Mouse (Mus musculus): ENCODE data around the gene Magi1. TPM values are rescaled to one million over a fixed set of nuclear protein-coding genes. Genes with fewer than 3 reads are reported as not detected.

Gene Magi1
- total and polyA plus RNA-seq, 3 experiments = not detected

DNA sequence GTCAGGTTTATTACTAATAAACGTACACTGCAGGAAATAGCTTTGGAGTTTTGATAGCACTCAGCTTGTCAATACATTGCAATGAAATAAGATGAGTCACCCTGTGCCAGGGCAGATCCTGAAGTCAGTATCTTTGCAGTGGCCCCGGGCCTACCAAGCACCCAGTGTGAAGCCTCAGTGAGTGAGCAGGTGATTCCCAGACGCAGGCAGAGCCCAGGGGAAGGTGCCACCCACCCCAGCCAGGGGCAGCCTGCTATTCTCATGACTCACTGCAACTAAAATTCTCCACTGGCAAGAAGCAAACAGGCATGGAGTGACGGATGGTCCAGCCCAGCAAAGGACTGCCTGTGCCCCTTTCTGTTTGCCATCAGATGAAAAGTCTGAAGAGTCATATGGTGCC is 347.9 kb downstream of the Magi1 start:
- no peak for DNase-seq (ENCODE audit: extremely low read depth)
- in situ Hi-C loops (cut with MboI; ENCODE audit: low pct_ligation_motif_present, low pct_unique_long_range_greater_than_20kb, low sequenced_read_pairs) = no loop called here
- Histone ChIP-seq H3K9ac (ENCODE audit: insufficient read depth, low read depth) (no peak overlapping the region), H3K27ac (ENCODE audit: insufficient read depth, low read depth) (no peak overlapping the region), H3K4me2 (ENCODE audit: insufficient read depth, low read depth, poor library complexity, severe bottlenecking) (no peak overlapping the region), H3K79me2 (replicated peaks; ENCODE audit: control insufficient read depth, extremely low read depth, insufficient read depth, poor library complexity, severe bottlenecking) (no peaks in the 10 kb centered on the region), H3K4me1 (ENCODE audit: control insufficient read depth in 1 of 2, insufficient read depth in 2 of 2) (no peaks in the 10 kb centered on the region), H3K36me3 (replicated peaks in 1 of 2; ENCODE audit: control insufficient read depth in 1 of 2, insufficient read depth in 1 of 2, low read length in 1 of 2) (no peaks in the 10 kb centered on the region), H3K9me3 (replicated peaks; ENCODE audit: low read length) (peaks cover 76% of the 10 kb centered on the region), H3K4me3 (replicated peaks in 1 of 3; ENCODE audit: low read depth in 2 of 3, low read length in 2 of 3, poor library complexity in 1 of 3) (no peak overlapping the region), H3K27me3 (replicated peaks) (no peaks in the 10 kb centered on the region)
- TF ChIP-seq MEF2A (IDR thresholded peaks at IDR 0.05; ENCODE audit: borderline replicate concordance, low read depth, low read length) (no peak), UBTF (IDR thresholded peaks at IDR 0.05; ENCODE audit: low read depth, low read length) (no peak), JUN (IDR thresholded peaks at IDR 0.05; ENCODE audit: insufficient read depth, low read depth, low read length) (no peak), KAT2A (IDR thresholded peaks at IDR 0.05; ENCODE audit: insufficient replicate concordance, low read length) (no peak), RCOR1 (conservative IDR thresholded peaks at IDR 0.05; ENCODE audit: low read depth, low read length) (no peak), CTCF (conservative IDR thresholded peaks at IDR 0.05 in 1 of 2, IDR thresholded peaks at IDR 0.05 in 1 of 2; ENCODE audit: low read depth in 2 of 2, low read length in 2 of 2) (no peak), POLR2A (IDR thresholded peaks at IDR 0.05; ENCODE audit: low read depth, low read length) (no peak), MXI1 (IDR thresholded peaks at IDR 0.05; ENCODE audit: low read depth, low read length) (no peak), RAD21 (IDR thresholded peaks at IDR 0.05; ENCODE audit: low read depth, low read length) (no peak), NELFE (IDR thresholded peaks at IDR 0.05; ENCODE audit: low read depth, low read length) (no peak), ELF1 (IDR thresholded peaks at IDR 0.05; ENCODE audit: low read depth, low read length) (no peak), BHLHE40 (IDR thresholded peaks at IDR 0.05; ENCODE audit: low read depth, low read length) (no peak), SIN3A (IDR thresholded peaks at IDR 0.05; ENCODE audit: low read length) (no peak)
- dilution Hi-C loops (cut with MboI; ENCODE audit: extremely low pct_ligation_motif_present, extremely low pct_unique_long_range_greater_than_20kb, low sequenced_read_pairs) = no loop called here

DNA sequence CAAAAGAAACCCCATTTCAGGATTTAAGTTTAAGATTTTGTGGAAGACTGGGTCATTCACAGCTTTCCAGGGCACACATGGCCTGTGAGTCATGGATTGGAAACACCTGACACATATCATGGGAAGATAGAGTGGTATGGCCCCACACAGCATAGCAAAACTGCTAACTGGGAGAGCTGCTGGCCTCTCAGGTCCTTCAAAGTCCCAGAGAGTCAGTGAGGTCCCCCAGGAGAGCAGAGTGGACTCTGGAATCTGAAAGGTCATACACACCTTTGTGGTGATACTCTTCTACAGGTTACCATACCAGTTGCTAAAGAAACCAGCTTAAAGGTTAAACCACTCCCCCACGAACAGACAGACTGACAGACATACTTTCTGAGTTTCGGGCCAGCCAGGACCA is 349.0 kb downstream of the Magi1 start:
- dilution Hi-C loops (cut with MboI; ENCODE audit: extremely low pct_ligation_motif_present, extremely low pct_unique_long_range_greater_than_20kb, low sequenced_read_pairs) (no loop called here), in situ Hi-C loops (cut with MboI; ENCODE audit: low pct_ligation_motif_present, low pct_unique_long_range_greater_than_20kb, low sequenced_read_pairs) (no loop called here)
- H3K4me1 ChIP-seq (ENCODE audit: control insufficient read depth in 1 of 2, insufficient read depth in 2 of 2) = no peaks in the 10 kb centered on the region
- peaks cover 68% of the 10 kb centered on the region for H3K9me3 ChIP-seq (replicated peaks; ENCODE audit: low read length)
- H3K36me3 ChIP-seq (replicated peaks in 1 of 2; ENCODE audit: control insufficient read depth in 1 of 2, insufficient read depth in 1 of 2, low read length in 1 of 2) = no peaks in the 10 kb centered on the region
- TF ChIP-seq RCOR1 (conservative IDR thresholded peaks at IDR 0.05; ENCODE audit: low read depth, low read length) (no peak), JUN (IDR thresholded peaks at IDR 0.05; ENCODE audit: insufficient read depth, low read depth, low read length) (no peak), ETS1 (conservative IDR thresholded peaks at IDR 0.05; ENCODE audit: low read depth, low read length) (no peak), CHD2 (IDR thresholded peaks at IDR 0.05; ENCODE audit: low read length) (no peak), ZC3H11A (IDR thresholded peaks at IDR 0.05; ENCODE audit: low read depth, low read length) (no peak), MAFK (IDR thresholded peaks at IDR 0.05; ENCODE audit: insufficient replicate concordance, low read length) (no peak), MYC (IDR thresholded peaks at IDR 0.05; ENCODE audit: low read depth, low read length) (no peak), USF2 (conservative IDR thresholded peaks at IDR 0.05; ENCODE audit: low read depth, low read length) (no peak), TBP (conservative IDR thresholded peaks at IDR 0.05; ENCODE audit: low read depth, low read length) (no peak), JUND (conservative IDR thresholded peaks at IDR 0.05; ENCODE audit: low read depth, low read length) (no peak), KAT2A (IDR thresholded peaks at IDR 0.05; ENCODE audit: insufficient replicate concordance, low read length) (no peak), CTCF (conservative IDR thresholded peaks at IDR 0.05 in 1 of 2, IDR thresholded peaks at IDR 0.05 in 1 of 2; ENCODE audit: low read depth in 2 of 2, low read length in 2 of 2) (no peak), MXI1 (IDR thresholded peaks at IDR 0.05; ENCODE audit: low read depth, low read length) (no peak), ZMIZ1 (IDR thresholded peaks at IDR 0.05; ENCODE audit: low read depth, low read length) (no peak), PAX5 (IDR thresholded peaks at IDR 0.05; ENCODE audit: low read length) (no peak), SMC3 (IDR thresholded peaks at IDR 0.05; ENCODE audit: low read depth, low read length) (no peak), EP300 (IDR thresholded peaks at IDR 0.05; ENCODE audit: low read length) (no peak), IRF4 (IDR thresholded peaks at IDR 0.05; ENCODE audit: low read depth, low read length) (no peak), TCF12 (IDR thresholded peaks at IDR 0.05; ENCODE audit: low read depth, low read length) (no peak), HCFC1 (IDR thresholded peaks at IDR 0.05; ENCODE audit: low read depth, low read length) (no peak)
- no peak for DNase-seq (ENCODE audit: extremely low read depth)
- H3K27me3 ChIP-seq (replicated peaks) = no peaks in the 10 kb centered on the region
- H3K79me2 ChIP-seq (replicated peaks; ENCODE audit: control insufficient read depth, extremely low read depth, insufficient read depth, poor library complexity, severe bottlenecking) = no peaks in the 10 kb centered on the region
- H3K4me2 ChIP-seq (ENCODE audit: insufficient read depth, low read depth, poor library complexity, severe bottlenecking) = no peak overlapping the region
- no peak overlapping the region for H3K4me3 ChIP-seq (replicated peaks in 1 of 3; ENCODE audit: low read depth in 2 of 3, low read length in 2 of 3, poor library complexity in 1 of 3)
- H3K9ac ChIP-seq (ENCODE audit: insufficient read depth, low read depth) = no peak overlapping the region
- no peak overlapping the region for H3K27ac ChIP-seq (ENCODE audit: insufficient read depth, low read depth)

All from CH12.LX (cell line).